Mouse (Mus musculus): ENCODE measurements around the gene Mknk1. TPM values are rescaled to one million over a fixed set of nuclear protein-coding genes. Genes with fewer than 3 reads are reported as not detected.

The Mknk1 gene
- 26.5 and 28.0 TPM in 2 replicates for polyA plus RNA-seq (2016; fragmentation: Nextera tagmentation; extraction: Ambion mirVana)

- H3K27me3 ChIP-seq: no peaks in the 10 kb centered on the region
- peak within 1 kb of the TSS; percentile 32; the same call in 1 of the 2 replicates for H3K27ac ChIP-seq
- WGBS: 2% methylated on average over 51 of the region's 51 CpGs
- H3K4me2 ChIP-seq (replicated peaks): peak within 1 kb of the TSS; percentile 60
- H3K4me1 ChIP-seq: peaks cover 11% of the 10 kb centered on the region
- peak within 1 kb of the TSS; percentile 62 for H3K4me3 ChIP-seq
- no peaks in the 10 kb centered on the region for H3K36me3 ChIP-seq
- peak within 1 kb of the TSS; percentile 60 for H3K9ac ChIP-seq
- peak; percentile 87 for ATAC-seq (ENCODE audit: insufficient number of reproducible peaks, insufficient read depth, low FRiP score, low TSS enrichment)
- H3K9me3 ChIP-seq: no peaks in the 10 kb centered on the region
These were observed at the start of gene Mknk1 for GRCm38 (mm10) chr4:115838696-115839641. Gene Mknk1 (plus strand): TSS chr4:115839198.

GRCm38 (mm10) chr4:115790864-115791263 lies 48.1 kb upstream of the Mknk1 start:
- H3K9ac ChIP-seq: no peak overlapping the region
- H3K4me1 ChIP-seq: peaks cover 1% of the 10 kb centered on the region; the same call in 1 of the 2 replicates
- 79% methylated on average over 3 of the region's 3 CpGs for WGBS
- H3K9me3 ChIP-seq: no peaks in the 10 kb centered on the region
- no peak overlapping the region for H3K4me3 ChIP-seq
- peaks cover 44% of the 10 kb centered on the region for H3K36me3 ChIP-seq
- ATAC-seq (ENCODE audit: insufficient number of reproducible peaks, insufficient read depth, low FRiP score, low TSS enrichment): no peak
- H3K4me2 ChIP-seq (replicated peaks): no peak overlapping the region
- H3K27me3 ChIP-seq: no peaks in the 10 kb centered on the region
- no peak overlapping the region for H3K27ac ChIP-seq

- 91% methylated on average over 3 of the region's 3 CpGs for WGBS
- H3K36me3 ChIP-seq: peaks cover 65% of the 10 kb centered on the region
- H3K27me3 ChIP-seq: no peaks in the 10 kb centered on the region
- H3K9me3 ChIP-seq: no peaks in the 10 kb centered on the region
- H3K4me1 ChIP-seq: no peaks in the 10 kb centered on the region
- no peak overlapping the region for H3K4me2 ChIP-seq (replicated peaks)
- H3K27ac ChIP-seq: no peak overlapping the region
- no peak overlapping the region for H3K4me3 ChIP-seq
- no peak for ATAC-seq (ENCODE audit: insufficient number of reproducible peaks, insufficient read depth, low FRiP score, low TSS enrichment)
- H3K9ac ChIP-seq: no peak overlapping the region
These were observed 43.6 kb upstream of the Mknk1 start for GRCm38 (mm10) chr4:115795360-115795759.

GRCm38 (mm10) chr4:115799981-115800380 lies 39.0 kb upstream of the Mknk1 start:
- Histone ChIP-seq H3K27me3 (no peaks in the 10 kb centered on the region), H3K9me3 (no peaks in the 10 kb centered on the region), H3K4me1 (no peaks in the 10 kb centered on the region), H3K36me3 (peaks cover 58% of the 10 kb centered on the region), H3K9ac (no peak overlapping the region), H3K4me2 (replicated peaks) (no peak overlapping the region), H3K27ac (no peak overlapping the region), H3K4me3 (no peak overlapping the region)
- WGBS: 89% methylated on average over 3 of the region's 3 CpGs
- ATAC-seq (ENCODE audit: insufficient number of reproducible peaks, insufficient read depth, low FRiP score, low TSS enrichment): no peak

GRCm38 (mm10) chr4:115812326-115812725 lies 26.7 kb upstream of the Mknk1 start:
- 90% methylated on average over 4 of the region's 4 CpGs for WGBS
- Histone ChIP-seq H3K4me2 (replicated peaks) (no peak overlapping the region), H3K4me1 (no peaks in the 10 kb centered on the region), H3K9me3 (no peaks in the 10 kb centered on the region), H3K36me3 (peaks cover 20% of the 10 kb centered on the region), H3K4me3 (no peak overlapping the region), H3K9ac (no peak overlapping the region), H3K27ac (no peak overlapping the region), H3K27me3 (no peaks in the 10 kb centered on the region)
- ATAC-seq (ENCODE audit: insufficient number of reproducible peaks, insufficient read depth, low FRiP score, low TSS enrichment): no peak

- no peak for ATAC-seq (ENCODE audit: insufficient number of reproducible peaks, insufficient read depth, low FRiP score, low TSS enrichment)
- Histone ChIP-seq H3K27ac (no peak overlapping the region), H3K9ac (no peak overlapping the region), H3K4me2 (replicated peaks) (no peak overlapping the region), H3K4me1 (no peaks in the 10 kb centered on the region), H3K36me3 (peaks cover 20% of the 10 kb centered on the region), H3K4me3 (no peak overlapping the region), H3K27me3 (no peaks in the 10 kb centered on the region), H3K9me3 (no peaks in the 10 kb centered on the region)
- 90% methylated on average over 5 of the region's 5 CpGs for WGBS
These were observed 23.4 kb upstream of the Mknk1 start for GRCm38 (mm10) chr4:115815606-115816005.

GRCm38 (mm10) chr4:115820199-115820598 lies 18.8 kb upstream of the Mknk1 start:
- no peak overlapping the region for H3K4me3 ChIP-seq
- H3K9ac ChIP-seq: no peak overlapping the region
- peaks cover 6% of the 10 kb centered on the region for H3K4me1 ChIP-seq
- no peaks in the 10 kb centered on the region for H3K9me3 ChIP-seq
- ATAC-seq (ENCODE audit: insufficient number of reproducible peaks, insufficient read depth, low FRiP score, low TSS enrichment): no peak
- no peak overlapping the region for H3K27ac ChIP-seq
- H3K27me3 ChIP-seq: no peaks in the 10 kb centered on the region
- no peak overlapping the region for H3K4me2 ChIP-seq (replicated peaks)
- H3K36me3 ChIP-seq: peaks cover 5% of the 10 kb centered on the region; the same call in 1 of the 2 replicates
- 71% methylated on average over 3 of the region's 3 CpGs for WGBS

GRCm38 (mm10) chr4:115820944-115821343 lies 18.1 kb upstream of the Mknk1 start:
- H3K4me3 ChIP-seq: no peak overlapping the region
- WGBS: 74% methylated on average over 3 of the region's 3 CpGs
- peaks cover 6% of the 10 kb centered on the region for H3K4me1 ChIP-seq
- no peak for ATAC-seq (ENCODE audit: insufficient number of reproducible peaks, insufficient read depth, low FRiP score, low TSS enrichment)
- no peaks in the 10 kb centered on the region for H3K36me3 ChIP-seq
- H3K27me3 ChIP-seq: no peaks in the 10 kb centered on the region
- no peak overlapping the region for H3K9ac ChIP-seq
- no peak overlapping the region for H3K4me2 ChIP-seq (replicated peaks)
- H3K9me3 ChIP-seq: no peaks in the 10 kb centered on the region
- H3K27ac ChIP-seq: no peak overlapping the region

GRCm38 (mm10) chr4:115821431-115821830 lies 17.6 kb upstream of the Mknk1 start:
- Histone ChIP-seq H3K9me3 (no peaks in the 10 kb centered on the region), H3K9ac (no peak overlapping the region), H3K4me3 (no peak overlapping the region), H3K36me3 (no peaks in the 10 kb centered on the region), H3K27me3 (no peaks in the 10 kb centered on the region), H3K27ac (no peak overlapping the region), H3K4me1 (peaks cover 6% of the 10 kb centered on the region), H3K4me2 (replicated peaks) (no peak overlapping the region)
- no peak for ATAC-seq (ENCODE audit: insufficient number of reproducible peaks, insufficient read depth, low FRiP score, low TSS enrichment)

GRCm38 (mm10) chr4:115821928-115822327 lies 17.1 kb upstream of the Mknk1 start:
- Histone ChIP-seq H3K4me1 (peaks cover 6% of the 10 kb centered on the region), H3K9ac (no peak overlapping the region), H3K4me3 (no peak overlapping the region), H3K27me3 (0 out of 2 replicates have a peak, but pooled peaks cover 3% of the 10 kb centered on the region), H3K9me3 (no peaks in the 10 kb centered on the region), H3K36me3 (no peaks in the 10 kb centered on the region), H3K27ac (no peak overlapping the region), H3K4me2 (replicated peaks) (no peak overlapping the region)
- WGBS: 69% methylated on average over 3 of the region's 3 CpGs
- no peak for ATAC-seq (ENCODE audit: insufficient number of reproducible peaks, insufficient read depth, low FRiP score, low TSS enrichment)

GRCm38 (mm10) chr4:115824178-115824577 lies 14.8 kb upstream of the Mknk1 start:
- Histone ChIP-seq H3K27ac (no peak overlapping the region), H3K9ac (no peak overlapping the region), H3K4me3 (no peak overlapping the region), H3K4me2 (replicated peaks) (no peak overlapping the region), H3K9me3 (no peaks in the 10 kb centered on the region), H3K4me1 (peaks cover 13% of the 10 kb centered on the region), H3K27me3 (0 out of 2 replicates have a peak, but pooled peaks cover 5% of the 10 kb centered on the region), H3K36me3 (no peaks in the 10 kb centered on the region)
- 60% methylated on average over 2 of the region's 2 CpGs for WGBS
- ATAC-seq (ENCODE audit: insufficient number of reproducible peaks, insufficient read depth, low FRiP score, low TSS enrichment): no peak

GRCm38 (mm10) chr4:115825271-115825670 lies 13.7 kb upstream of the Mknk1 start:
- H3K4me3 ChIP-seq: no peak overlapping the region
- H3K9ac ChIP-seq: no peak overlapping the region
- H3K27me3 ChIP-seq: 0 out of 2 replicates have a peak, but pooled peaks cover 5% of the 10 kb centered on the region
- H3K36me3 ChIP-seq: no peaks in the 10 kb centered on the region
- H3K4me1 ChIP-seq: peaks cover 13% of the 10 kb centered on the region
- ATAC-seq (ENCODE audit: insufficient number of reproducible peaks, insufficient read depth, low FRiP score, low TSS enrichment): no peak
- H3K4me2 ChIP-seq (replicated peaks): no peak overlapping the region
- WGBS: 66% methylated on average over 2 of the region's 2 CpGs
- no peak overlapping the region for H3K27ac ChIP-seq
- H3K9me3 ChIP-seq: no peaks in the 10 kb centered on the region
